Mouse (Mus musculus): ENCODE measurements around the gene Bcl2l13. TPM values are rescaled to one million over a fixed set of nuclear protein-coding genes. Genes with fewer than 3 reads are reported as not detected.

The Bcl2l13 gene
- polyA plus RNA-seq, 1 experiment from 2014 or later: 24.6 TPM

DNA sequence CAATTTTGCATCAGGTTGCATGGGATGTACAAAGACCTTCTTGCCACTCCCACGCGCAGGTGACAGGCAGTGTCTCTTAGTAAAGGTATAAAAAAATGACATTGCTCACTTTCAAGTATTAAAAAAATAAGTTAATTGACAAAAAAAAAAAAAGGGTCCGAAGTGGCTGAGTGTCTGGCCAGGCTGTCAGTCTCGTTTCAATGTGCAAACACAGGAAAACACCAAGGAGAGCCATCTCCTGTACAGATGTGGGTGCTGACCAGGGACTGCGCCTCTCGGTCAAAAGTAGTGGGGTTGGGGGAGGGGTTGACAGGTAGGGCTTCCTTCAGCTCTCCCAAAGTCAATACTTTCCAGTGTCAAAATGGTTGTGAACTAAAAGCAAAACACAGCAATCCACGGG is 97.7 kb downstream of the Bcl2l13 start:
- Histone ChIP-seq H3K27ac (replicated peaks in 1 of 2; ENCODE audit: control insufficient read depth in 1 of 2, insufficient read depth in 1 of 2, low read depth in 2 of 2, low read length in 2 of 2) (no peak overlapping the region), H3K4me1 (ENCODE audit: control insufficient read depth in 2 of 2, insufficient read depth in 2 of 2, low read length in 2 of 2) (peaks cover 7 to 10% of the 10 kb centered on the region in 2 experiments), H3K36me3 (ENCODE audit: control insufficient read depth, insufficient read depth, low read length) (peaks cover 65% of the 10 kb centered on the region), H3K9ac (ENCODE audit: low read length) (no peak overlapping the region), H3K9me3 (ENCODE audit: control insufficient read depth, low read length) (no peaks in the 10 kb centered on the region), H3K4me2 (ENCODE audit: low read length) (no peak overlapping the region), H3K4me3 (ENCODE audit: control insufficient read depth in 1 of 2, insufficient read depth in 1 of 2, low read depth in 1 of 2, low read length in 2 of 2) (no peak overlapping the region), H3K27me3 (ENCODE audit: control insufficient read depth, insufficient read depth, low read length) (no peaks in the 10 kb centered on the region)
- WGBS: 88% methylated on average over 7 of the region's 7 CpGs
- no peak for ATAC-seq (ENCODE audit: insufficient number of reproducible peaks, insufficient read depth, low FRiP score, low read depth)

DNA sequence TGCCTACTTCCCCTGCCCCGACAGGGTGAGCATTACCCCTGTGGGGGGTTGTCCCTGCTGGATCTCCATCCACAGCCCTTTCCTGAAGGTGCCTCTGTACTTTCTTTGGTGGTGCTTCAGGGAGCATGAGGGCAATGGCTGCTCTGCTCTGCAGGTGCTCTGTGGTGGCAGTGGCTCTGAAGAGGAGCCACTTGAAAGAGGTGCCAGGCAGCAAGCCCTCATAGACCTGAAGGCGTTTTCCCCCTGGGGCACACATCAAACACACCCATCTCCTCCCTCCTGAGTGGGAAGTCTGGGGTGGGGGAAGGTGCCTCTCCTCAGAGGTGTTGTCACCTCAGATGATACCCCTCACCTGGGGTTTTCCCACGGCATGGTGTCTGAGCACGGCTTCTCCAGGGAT is 98.2 kb downstream of the Bcl2l13 start:
- H3K36me3 ChIP-seq (ENCODE audit: control insufficient read depth, insufficient read depth, low read length): peaks cover 60% of the 10 kb centered on the region
- no peaks in the 10 kb centered on the region for H3K9me3 ChIP-seq (ENCODE audit: control insufficient read depth, low read length)

DNA sequence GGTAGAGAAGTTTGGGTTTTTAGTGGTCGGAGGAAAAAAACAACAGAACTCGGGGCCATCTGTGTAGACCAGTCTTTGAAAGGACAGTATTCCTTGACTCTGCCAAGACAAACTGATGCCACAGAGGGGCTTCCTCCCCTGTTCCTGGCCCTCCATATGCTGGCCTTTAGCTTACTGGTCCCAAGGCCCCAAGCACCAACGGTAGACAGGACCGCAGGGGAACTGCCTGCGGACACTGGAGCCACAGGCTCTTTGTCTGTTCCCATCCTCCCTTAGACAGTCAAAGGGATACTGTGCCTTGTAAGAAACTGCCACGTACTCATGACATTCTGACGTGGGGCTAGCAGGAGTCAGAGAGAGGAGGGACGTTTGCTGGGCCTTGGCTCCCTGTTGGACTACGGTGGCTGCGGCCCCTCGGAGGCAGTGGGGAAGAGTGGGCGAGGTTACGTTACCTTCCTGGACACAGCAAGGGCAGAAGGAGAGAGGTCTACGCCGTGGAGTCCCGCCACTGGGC is 101.1 kb downstream of the Bcl2l13 start:
- Histone ChIP-seq H3K4me1 (ENCODE audit: control insufficient read depth in 2 of 2, insufficient read depth in 2 of 2, low read length in 2 of 2) (peaks cover 7 to 10% of the 10 kb centered on the region in 2 experiments), H3K36me3 (ENCODE audit: control insufficient read depth, insufficient read depth, low read length) (peaks cover 47% of the 10 kb centered on the region), H3K27ac (replicated peaks in 1 of 2; ENCODE audit: control insufficient read depth in 1 of 2, insufficient read depth in 1 of 2, low read depth in 2 of 2, low read length in 2 of 2) (no peak overlapping the region), H3K4me2 (ENCODE audit: low read length) (no peak overlapping the region), H3K9me3 (ENCODE audit: control insufficient read depth, low read length) (no peaks in the 10 kb centered on the region), H3K9ac (ENCODE audit: low read length) (no peak overlapping the region), H3K27me3 (ENCODE audit: control insufficient read depth, insufficient read depth, low read length) (no peaks in the 10 kb centered on the region), H3K4me3 (ENCODE audit: control insufficient read depth in 1 of 2, insufficient read depth in 1 of 2, low read depth in 1 of 2, low read length in 2 of 2) (no peak overlapping the region)
- no peak for ATAC-seq (ENCODE audit: insufficient number of reproducible peaks, insufficient read depth, low FRiP score, low read depth)
- 82% methylated on average over 16 of the region's 16 CpGs for WGBS

More for the DNA sequence above, 98.2 kb downstream of the Bcl2l13 start:
- Histone ChIP-seq H3K4me3 (ENCODE audit: control insufficient read depth in 1 of 2, insufficient read depth in 1 of 2, low read depth in 1 of 2, low read length in 2 of 2) (no peak overlapping the region), H3K4me2 (ENCODE audit: low read length) (no peak overlapping the region), H3K9ac (ENCODE audit: low read length) (no peak overlapping the region), H3K27ac (replicated peaks in 1 of 2; ENCODE audit: control insufficient read depth in 1 of 2, insufficient read depth in 1 of 2, low read depth in 2 of 2, low read length in 2 of 2) (no peak overlapping the region), H3K27me3 (ENCODE audit: control insufficient read depth, insufficient read depth, low read length) (no peaks in the 10 kb centered on the region), H3K4me1 (ENCODE audit: control insufficient read depth in 2 of 2, insufficient read depth in 2 of 2, low read length in 2 of 2) (peaks cover 7 to 10% of the 10 kb centered on the region in 2 experiments)
- no peak for ATAC-seq (ENCODE audit: insufficient number of reproducible peaks, insufficient read depth, low FRiP score, low read depth)
- WGBS: 70% methylated on average over 4 of the region's 4 CpGs

DNA sequence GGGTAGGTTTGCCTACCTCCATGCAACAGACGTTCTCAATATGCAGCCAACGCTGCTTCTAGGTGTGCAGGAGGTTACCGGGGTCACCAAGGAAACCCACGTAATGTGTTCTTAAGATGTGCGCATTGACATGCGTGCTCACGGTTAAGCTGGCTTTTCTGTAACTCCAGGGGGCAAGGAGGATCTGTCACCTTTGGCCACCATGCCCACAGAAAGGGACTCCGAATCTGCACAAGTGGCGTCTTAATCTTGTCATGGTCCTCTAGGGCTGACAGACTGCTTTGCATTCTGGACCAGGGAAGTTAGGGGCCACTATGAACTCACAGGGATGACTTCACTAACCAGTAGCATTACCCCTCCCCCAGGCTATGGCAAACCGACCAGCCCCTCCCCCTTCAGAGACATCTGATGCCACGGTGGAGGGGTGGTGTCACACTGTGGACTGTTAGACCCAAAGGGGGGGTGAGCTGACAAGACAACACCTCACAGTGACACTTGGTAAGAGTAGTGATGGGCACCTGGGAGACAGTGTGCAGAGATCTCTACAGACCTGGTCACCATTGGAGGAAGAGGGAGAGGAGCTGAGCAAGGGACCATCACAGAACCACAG is 102.1 kb downstream of the Bcl2l13 start:
- Histone ChIP-seq H3K4me2 (ENCODE audit: low read length) (no peak overlapping the region), H3K27me3 (ENCODE audit: control insufficient read depth, insufficient read depth, low read length) (no peaks in the 10 kb centered on the region), H3K27ac (replicated peaks in 1 of 2; ENCODE audit: control insufficient read depth in 1 of 2, insufficient read depth in 1 of 2, low read depth in 2 of 2, low read length in 2 of 2) (no peak overlapping the region), H3K4me1 (ENCODE audit: control insufficient read depth in 2 of 2, insufficient read depth in 2 of 2, low read length in 2 of 2) (peaks cover 0 to 1% of the 10 kb centered on the region in 2 experiments; a peak in 2 of 4 replicates), H3K9me3 (ENCODE audit: control insufficient read depth, low read length) (no peaks in the 10 kb centered on the region), H3K9ac (ENCODE audit: low read length) (no peak overlapping the region), H3K4me3 (ENCODE audit: control insufficient read depth in 1 of 2, insufficient read depth in 1 of 2, low read depth in 1 of 2, low read length in 2 of 2) (no peak overlapping the region), H3K36me3 (ENCODE audit: control insufficient read depth, insufficient read depth, low read length) (peaks cover 40% of the 10 kb centered on the region)
- 84% methylated on average over 11 of the region's 11 CpGs for WGBS
- no peak for ATAC-seq (ENCODE audit: insufficient number of reproducible peaks, insufficient read depth, low FRiP score, low read depth)

DNA sequence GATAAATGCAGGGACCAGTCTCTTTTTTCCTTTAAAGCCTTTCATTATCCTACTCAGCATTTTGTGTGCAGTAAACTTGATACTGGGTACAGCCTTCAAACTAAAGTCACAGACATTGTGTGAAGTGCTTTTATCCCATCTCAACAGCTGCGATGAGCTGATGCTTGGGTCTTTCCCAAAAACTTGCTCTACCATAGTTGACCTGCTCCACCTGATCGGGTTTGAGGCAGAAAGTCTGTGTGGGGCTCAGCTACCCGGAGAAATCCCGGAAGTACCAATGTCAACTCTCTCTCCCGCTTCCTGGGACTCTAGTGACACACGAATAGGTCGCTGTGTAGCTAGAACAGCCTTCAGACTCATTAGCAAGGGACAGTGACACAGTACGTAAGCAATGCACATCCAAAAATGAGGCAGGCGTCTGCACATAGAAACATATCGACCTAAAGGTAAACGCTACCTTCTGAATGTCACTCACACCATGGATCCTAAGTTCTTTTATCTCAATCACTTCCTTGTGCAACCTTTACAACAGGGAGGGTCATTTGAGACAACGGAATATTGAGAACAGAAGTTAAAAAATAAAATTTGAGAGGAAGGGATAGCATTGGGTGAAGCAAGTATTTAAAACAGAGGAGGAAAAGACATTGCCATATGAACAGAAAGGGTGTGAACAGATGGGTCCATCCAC is 102.9 kb downstream of the Bcl2l13 start:
- Histone ChIP-seq H3K4me3 (ENCODE audit: control insufficient read depth in 1 of 2, insufficient read depth in 1 of 2, low read depth in 1 of 2, low read length in 2 of 2) (no peak overlapping the region), H3K36me3 (ENCODE audit: control insufficient read depth, insufficient read depth, low read length) (peaks cover 37% of the 10 kb centered on the region), H3K27me3 (ENCODE audit: control insufficient read depth, insufficient read depth, low read length) (no peaks in the 10 kb centered on the region), H3K9ac (ENCODE audit: low read length) (no peak overlapping the region), H3K4me2 (ENCODE audit: low read length) (no peak overlapping the region), H3K27ac (replicated peaks in 1 of 2; ENCODE audit: control insufficient read depth in 1 of 2, insufficient read depth in 1 of 2, low read depth in 2 of 2, low read length in 2 of 2) (no peak overlapping the region), H3K4me1 (ENCODE audit: control insufficient read depth in 2 of 2, insufficient read depth in 2 of 2, low read length in 2 of 2) (no peaks in the 10 kb centered on the region), H3K9me3 (ENCODE audit: control insufficient read depth, low read length) (no peaks in the 10 kb centered on the region)
- 87% methylated on average over 12 of the region's 12 CpGs for WGBS
- ATAC-seq (ENCODE audit: insufficient number of reproducible peaks, insufficient read depth, low FRiP score, low read depth): no peak

DNA sequence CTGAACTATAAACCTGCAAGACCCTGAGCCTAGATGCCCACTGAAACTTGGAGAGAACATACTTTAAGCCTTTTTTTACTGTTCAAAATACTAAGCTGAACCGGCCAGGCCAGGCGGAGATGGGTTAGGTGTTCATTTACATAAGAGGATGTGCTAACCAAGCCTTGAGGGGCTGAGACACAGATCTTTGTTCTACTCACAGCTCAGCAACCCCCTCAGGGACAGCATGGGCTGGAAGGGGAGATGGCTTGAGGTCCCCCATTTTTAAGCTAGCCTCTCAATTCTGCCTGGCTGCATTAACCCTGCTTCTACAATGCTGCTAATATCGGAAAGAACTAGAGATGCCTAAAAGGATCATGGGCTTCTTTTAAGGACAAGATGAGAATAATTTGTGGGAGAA is 103.8 kb downstream of the Bcl2l13 start:
- 79% methylated on average over 3 of the region's 3 CpGs for WGBS
- H3K4me3 ChIP-seq (ENCODE audit: control insufficient read depth in 1 of 2, insufficient read depth in 1 of 2, low read depth in 1 of 2, low read length in 2 of 2): no peak overlapping the region
- no peak overlapping the region for H3K4me2 ChIP-seq (ENCODE audit: low read length)
- H3K27me3 ChIP-seq (ENCODE audit: control insufficient read depth, insufficient read depth, low read length): no peaks in the 10 kb centered on the region
- no peak overlapping the region for H3K9ac ChIP-seq (ENCODE audit: low read length)
- peaks cover 32% of the 10 kb centered on the region for H3K36me3 ChIP-seq (ENCODE audit: control insufficient read depth, insufficient read depth, low read length)
- no peak for ATAC-seq (ENCODE audit: insufficient number of reproducible peaks, insufficient read depth, low FRiP score, low read depth)
- no peaks in the 10 kb centered on the region for H3K4me1 ChIP-seq (ENCODE audit: control insufficient read depth in 2 of 2, insufficient read depth in 2 of 2, low read length in 2 of 2)
- no peak overlapping the region for H3K27ac ChIP-seq (replicated peaks in 1 of 2; ENCODE audit: control insufficient read depth in 1 of 2, insufficient read depth in 1 of 2, low read depth in 2 of 2, low read length in 2 of 2)
- no peaks in the 10 kb centered on the region for H3K9me3 ChIP-seq (ENCODE audit: control insufficient read depth, low read length)

DNA sequence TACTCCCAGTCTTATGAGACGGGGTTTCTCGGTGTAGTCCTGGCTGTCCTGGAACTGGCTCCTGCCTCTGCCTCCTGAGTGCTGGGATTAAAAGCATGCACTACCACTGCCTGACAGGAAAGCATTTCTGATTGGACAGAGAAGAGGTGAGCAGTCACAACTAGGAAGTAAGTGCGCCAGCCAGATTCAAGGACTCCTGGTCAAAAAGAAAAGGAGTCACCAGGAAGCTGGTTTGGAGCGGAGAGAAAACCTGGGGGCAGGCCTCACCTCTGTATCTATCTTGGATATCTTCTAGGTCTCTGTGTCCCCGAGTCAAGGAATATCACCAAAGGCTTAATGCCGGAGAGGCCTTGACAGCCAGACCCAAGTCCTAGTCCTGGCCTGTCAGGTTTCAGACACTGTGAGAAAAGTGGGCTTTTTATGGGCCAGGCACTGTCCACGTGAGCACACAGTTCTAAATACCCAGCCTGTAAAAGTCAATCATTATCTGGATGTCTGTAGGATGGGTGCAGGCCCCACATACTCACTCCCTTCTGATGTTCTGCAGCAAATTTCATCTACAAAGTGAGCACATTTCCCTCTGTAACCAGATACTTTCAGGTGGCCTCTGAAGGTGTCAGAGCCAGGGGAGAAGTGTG is 104.6 kb downstream of the Bcl2l13 start:
- H3K9ac ChIP-seq (ENCODE audit: low read length): no peak overlapping the region
- H3K4me3 ChIP-seq (ENCODE audit: control insufficient read depth in 1 of 2, insufficient read depth in 1 of 2, low read depth in 1 of 2, low read length in 2 of 2): no peak overlapping the region
- no peak overlapping the region for H3K27ac ChIP-seq (replicated peaks in 1 of 2; ENCODE audit: control insufficient read depth in 1 of 2, insufficient read depth in 1 of 2, low read depth in 2 of 2, low read length in 2 of 2)
- H3K36me3 ChIP-seq (ENCODE audit: control insufficient read depth, insufficient read depth, low read length): peaks cover 31% of the 10 kb centered on the region
- 86% methylated on average over 7 of the region's 7 CpGs for WGBS
- H3K4me1 ChIP-seq (ENCODE audit: control insufficient read depth in 2 of 2, insufficient read depth in 2 of 2, low read length in 2 of 2): no peaks in the 10 kb centered on the region
- H3K27me3 ChIP-seq (ENCODE audit: control insufficient read depth, insufficient read depth, low read length): no peaks in the 10 kb centered on the region
- H3K4me2 ChIP-seq (ENCODE audit: low read length): no peak overlapping the region
- no peaks in the 10 kb centered on the region for H3K9me3 ChIP-seq (ENCODE audit: control insufficient read depth, low read length)
- ATAC-seq (ENCODE audit: insufficient number of reproducible peaks, insufficient read depth, low FRiP score, low read depth): no peak

All from heart, embryonic 14.5 days (tissue).